Mouse (Mus musculus): ENCODE results near the gene Gm21985. TPM values are rescaled to one million over a fixed set of nuclear protein-coding genes. Genes with fewer than 3 reads are reported as not detected.

The Gm21985 gene
- total and polyA plus RNA-seq, 2 experiments, result not detected

- no peaks in the 10 kb centered on the region for H3K36me3 ChIP-seq (ENCODE audit: control insufficient read depth, insufficient read depth, low read length)
- no peak overlapping the region for H3K9ac ChIP-seq (ENCODE audit: low read depth, low read length)
- H3K27ac ChIP-seq (replicated peaks; ENCODE audit: insufficient read depth, low read depth, low read length), result no peak overlapping the region
- 85% methylated on average over 5 of the region's 5 CpGs for WGBS
- DNase-seq (ENCODE audit: extremely low read depth, low read depth, low spot score), result no peak
- H3K4me3 ChIP-seq (ENCODE audit: insufficient read depth, low read depth, low read length), result no peak overlapping the region
- no peaks in the 10 kb centered on the region for H3K79me2 ChIP-seq (ENCODE audit: control insufficient read depth, insufficient read depth, low read length)
- no peaks in the 10 kb centered on the region for H3K27me3 ChIP-seq (ENCODE audit: control insufficient read depth, insufficient read depth, low read length)
- no peaks in the 10 kb centered on the region for H3K4me1 ChIP-seq (ENCODE audit: control insufficient read depth, insufficient read depth, low read length)
- TF ChIP-seq POLR2A (IDR thresholded peaks at IDR 0.05; ENCODE audit: extremely low read depth, insufficient read depth, low read length), result no peak
- no peak for TF ChIP-seq CTCF (IDR thresholded peaks at IDR 0.05; ENCODE audit: low read depth, low read length)
Observed at GRCm38 (mm10) chr2:112245307-112245706, 20.8 kb upstream of the Gm21985 start.

DNA sequence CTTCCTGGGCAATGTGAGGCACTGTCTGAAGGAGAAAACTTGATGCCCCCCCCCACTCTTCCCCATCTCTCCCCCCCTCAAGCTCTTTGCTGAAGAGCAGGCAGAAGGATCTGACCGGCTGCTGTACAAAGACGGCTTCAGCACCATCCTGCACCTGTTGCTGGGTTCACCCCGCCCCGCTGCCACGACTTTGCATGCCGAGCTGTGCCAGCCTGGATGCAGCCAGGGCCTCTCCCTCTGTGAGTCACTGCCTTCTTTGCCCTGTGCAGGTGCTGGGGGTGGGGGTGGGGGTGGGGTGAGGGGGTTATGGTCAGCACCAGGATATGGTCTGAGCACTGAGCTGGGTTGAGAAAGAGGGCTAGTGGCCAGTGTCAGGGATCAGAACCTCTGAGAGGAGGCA, 19.9 kb upstream of the Gm21985 start:
- Histone ChIP-seq H3K4me1 (ENCODE audit: control insufficient read depth, insufficient read depth, low read length) (no peaks in the 10 kb centered on the region), H3K36me3 (ENCODE audit: control insufficient read depth, insufficient read depth, low read length) (no peaks in the 10 kb centered on the region), H3K79me2 (ENCODE audit: control insufficient read depth, insufficient read depth, low read length) (no peaks in the 10 kb centered on the region), H3K4me3 (ENCODE audit: insufficient read depth, low read depth, low read length) (no peak overlapping the region), H3K27me3 (ENCODE audit: control insufficient read depth, insufficient read depth, low read length) (no peaks in the 10 kb centered on the region), H3K27ac (replicated peaks; ENCODE audit: insufficient read depth, low read depth, low read length) (no peak overlapping the region), H3K9ac (ENCODE audit: low read depth, low read length) (no peak overlapping the region)
- no peak for DNase-seq (ENCODE audit: extremely low read depth, low read depth, low spot score)
- 89% methylated on average over 6 of the region's 6 CpGs for WGBS
- no peak for TF ChIP-seq CTCF (IDR thresholded peaks at IDR 0.05; ENCODE audit: low read depth, low read length)
- no peak for TF ChIP-seq POLR2A (IDR thresholded peaks at IDR 0.05; ENCODE audit: extremely low read depth, insufficient read depth, low read length)

DNA sequence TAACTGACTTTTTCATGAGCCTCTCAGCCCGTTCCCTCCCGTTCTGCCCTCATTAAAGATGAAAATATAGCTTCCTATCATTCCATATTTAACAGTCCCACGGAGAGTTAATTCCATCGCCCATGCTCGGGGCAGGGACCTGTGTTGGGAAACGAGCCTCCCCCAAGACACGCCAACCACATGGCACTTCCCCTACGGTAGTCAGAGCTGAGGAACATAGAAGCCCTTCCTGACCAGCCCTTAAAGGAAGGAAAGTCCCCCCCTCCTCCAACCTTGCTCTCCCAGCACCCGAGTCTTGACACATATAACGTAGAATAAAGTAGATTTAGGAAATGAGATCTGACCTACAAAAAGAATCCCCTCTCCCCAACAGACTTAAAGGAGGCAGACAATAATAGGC, 18.8 kb upstream of the Gm21985 start:
- Histone ChIP-seq H3K36me3 (ENCODE audit: control insufficient read depth, insufficient read depth, low read length) (no peaks in the 10 kb centered on the region), H3K79me2 (ENCODE audit: control insufficient read depth, insufficient read depth, low read length) (no peaks in the 10 kb centered on the region), H3K27me3 (ENCODE audit: control insufficient read depth, insufficient read depth, low read length) (no peaks in the 10 kb centered on the region), H3K27ac (replicated peaks; ENCODE audit: insufficient read depth, low read depth, low read length) (no peak overlapping the region), H3K4me1 (ENCODE audit: control insufficient read depth, insufficient read depth, low read length) (no peaks in the 10 kb centered on the region), H3K4me3 (ENCODE audit: insufficient read depth, low read depth, low read length) (no peak overlapping the region), H3K9ac (ENCODE audit: low read depth, low read length) (no peak overlapping the region)
- TF ChIP-seq CTCF (IDR thresholded peaks at IDR 0.05; ENCODE audit: low read depth, low read length) (no peak), POLR2A (IDR thresholded peaks at IDR 0.05; ENCODE audit: extremely low read depth, insufficient read depth, low read length) (no peak)
- no peak for DNase-seq (ENCODE audit: extremely low read depth, low read depth, low spot score)
- WGBS, result 76% methylated on average over 10 of the region's 10 CpGs

DNA sequence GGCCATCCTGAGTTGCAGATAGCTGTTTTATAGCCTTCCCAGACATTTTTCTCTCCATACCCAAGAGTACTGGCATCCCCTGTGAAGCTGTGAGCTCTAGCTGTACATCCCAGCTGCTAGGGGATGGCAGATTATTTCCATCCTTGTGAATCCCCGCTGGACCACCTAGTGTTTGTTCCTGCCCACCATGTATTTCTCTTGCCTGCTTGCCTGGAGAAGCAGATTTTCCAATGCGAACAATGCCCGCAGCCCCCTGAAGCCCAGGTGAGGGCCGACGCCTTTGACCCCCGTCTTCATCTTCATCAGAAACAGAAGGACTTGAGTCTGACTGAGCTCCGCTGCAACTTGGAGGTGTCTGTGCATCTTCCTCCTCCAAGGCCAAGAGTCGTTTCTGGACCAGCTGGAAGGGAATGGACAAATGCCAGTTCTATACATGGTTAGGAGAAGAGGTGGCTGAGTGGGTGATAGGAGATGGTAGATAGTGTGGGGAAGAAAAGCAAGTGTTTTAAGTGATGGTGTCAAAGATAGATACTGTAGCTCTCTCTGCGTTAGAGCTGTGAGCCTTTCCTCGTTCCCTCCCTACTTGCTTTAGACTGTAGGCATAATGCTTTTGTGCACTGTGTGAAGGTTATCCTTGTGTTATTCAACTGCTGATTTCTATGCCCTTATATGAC, 16.2 kb upstream of the Gm21985 start:
- Histone ChIP-seq H3K79me2 (ENCODE audit: control insufficient read depth, insufficient read depth, low read length) (no peaks in the 10 kb centered on the region), H3K4me3 (ENCODE audit: insufficient read depth, low read depth, low read length) (no peak overlapping the region), H3K9ac (ENCODE audit: low read depth, low read length) (no peak overlapping the region), H3K36me3 (ENCODE audit: control insufficient read depth, insufficient read depth, low read length) (no peaks in the 10 kb centered on the region), H3K27me3 (ENCODE audit: control insufficient read depth, insufficient read depth, low read length) (no peaks in the 10 kb centered on the region), H3K4me1 (ENCODE audit: control insufficient read depth, insufficient read depth, low read length) (no peaks in the 10 kb centered on the region), H3K27ac (replicated peaks; ENCODE audit: insufficient read depth, low read depth, low read length) (no peak overlapping the region)
- TF ChIP-seq POLR2A (IDR thresholded peaks at IDR 0.05; ENCODE audit: extremely low read depth, insufficient read depth, low read length) (no peak), CTCF (IDR thresholded peaks at IDR 0.05; ENCODE audit: low read depth, low read length) (no peak)
- DNase-seq (ENCODE audit: extremely low read depth, low read depth, low spot score), result no peak
- 86% methylated on average over 10 of the region's 10 CpGs for WGBS

DNA sequence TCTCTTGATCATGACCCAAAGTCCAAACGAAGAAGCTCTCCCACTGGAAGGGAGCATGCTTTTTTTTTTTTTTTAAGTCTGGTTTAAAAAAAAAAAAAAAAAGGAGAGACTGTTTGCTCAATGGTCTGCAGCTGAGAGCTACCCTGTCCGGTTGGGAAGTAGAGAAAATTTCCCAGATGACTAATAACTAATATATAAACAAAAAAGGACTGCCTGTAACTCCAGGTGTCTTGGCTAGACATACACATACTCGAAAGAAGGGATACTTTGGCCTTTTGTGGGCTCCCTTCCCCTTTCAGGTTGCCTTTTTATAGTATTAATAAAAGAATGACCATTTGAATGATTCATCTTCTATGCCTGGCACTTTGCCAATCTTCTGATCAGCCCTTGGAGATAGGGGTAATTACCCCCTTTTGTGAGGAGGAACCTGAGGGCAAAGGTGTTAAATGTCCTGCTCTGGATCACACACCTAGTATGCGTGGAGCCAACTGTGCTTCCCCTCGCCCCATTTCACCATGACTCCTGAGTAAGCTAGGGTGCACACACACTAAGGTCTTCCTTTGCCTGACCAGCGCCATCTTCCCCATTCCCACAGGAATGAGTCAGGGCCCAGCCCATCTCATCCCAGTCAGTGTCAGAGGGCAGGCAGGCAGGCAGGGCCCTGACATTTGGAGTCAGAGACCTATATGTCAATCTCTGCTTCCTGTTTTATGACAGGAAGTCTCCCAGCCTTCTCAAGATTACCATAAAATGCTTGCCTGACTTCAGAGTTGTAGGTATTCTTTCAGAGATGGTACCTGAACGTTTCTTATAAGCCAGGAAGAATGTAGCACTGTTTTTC, 11.2 kb upstream of the Gm21985 start:
- H3K9ac ChIP-seq (ENCODE audit: low read depth, low read length), result no peak overlapping the region
- no peaks in the 10 kb centered on the region for H3K27me3 ChIP-seq (ENCODE audit: control insufficient read depth, insufficient read depth, low read length)
- no peak for TF ChIP-seq CTCF (IDR thresholded peaks at IDR 0.05; ENCODE audit: low read depth, low read length)
- TF ChIP-seq POLR2A (IDR thresholded peaks at IDR 0.05; ENCODE audit: extremely low read depth, insufficient read depth, low read length), result no peak
- H3K79me2 ChIP-seq (ENCODE audit: control insufficient read depth, insufficient read depth, low read length), result no peaks in the 10 kb centered on the region
- WGBS, result 67% methylated on average over 7 of the region's 7 CpGs
- no peaks in the 10 kb centered on the region for H3K4me1 ChIP-seq (ENCODE audit: control insufficient read depth, insufficient read depth, low read length)
- DNase-seq (ENCODE audit: extremely low read depth, low read depth, low spot score), result no peak
- no peak overlapping the region for H3K27ac ChIP-seq (replicated peaks; ENCODE audit: insufficient read depth, low read depth, low read length)
- no peak overlapping the region for H3K4me3 ChIP-seq (ENCODE audit: insufficient read depth, low read depth, low read length)
- H3K36me3 ChIP-seq (ENCODE audit: control insufficient read depth, insufficient read depth, low read length), result no peaks in the 10 kb centered on the region
